Mouse (Mus musculus): ENCODE data around the gene Slc39a11. TPM values are rescaled to one million over a fixed set of nuclear protein-coding genes. Genes with fewer than 3 reads are reported as not detected.
A peak's percentile ranks its signal among the peaks of the same experiment; 100 is the strongest.

The Slc39a11 gene
- total RNA-seq, 2 experiments from 2014 or later = 13.6 to 15.9 TPM

- intact Hi-C loops (cut with DNase I) = no loop called here
- no peak for DNase-seq (ENCODE audit: low spot score in 2 of 2)
These were observed 250.3 kb downstream of the Slc39a11 start for GRCm38 (mm10) chr11:113399601-113400000.

GRCm38 (mm10) chr11:113397394-113397793 is 252.5 kb downstream of the Slc39a11 start:
- intact Hi-C loops (cut with DNase I) = no loop called here
- no peak for DNase-seq (ENCODE audit: low spot score in 2 of 2)

- no peak for DNase-seq (ENCODE audit: low spot score in 2 of 2)
- intact Hi-C loops (cut with DNase I) = no loop called here
These were observed 256.3 kb downstream of the Slc39a11 start for GRCm38 (mm10) chr11:113393366-113394150.

- no peak for DNase-seq (ENCODE audit: low spot score in 2 of 2)
- intact Hi-C loops (cut with DNase I) = no loop called here
These were observed 258.2 kb downstream of the Slc39a11 start for GRCm38 (mm10) chr11:113391664-113392063.

GRCm38 (mm10) chr11:113389637-113390036 is 260.2 kb downstream of the Slc39a11 start:
- DNase-seq (ENCODE audit: low spot score in 2 of 2) = no peak
- intact Hi-C loops (cut with DNase I) = no loop called here

- DNase-seq (ENCODE audit: low spot score in 2 of 2) = no peak
- intact Hi-C loops (cut with DNase I) = no loop called here
These were observed 267.0 kb downstream of the Slc39a11 start for GRCm38 (mm10) chr11:113382674-113383571.

GRCm38 (mm10) chr11:113381550-113381949 is 268.3 kb downstream of the Slc39a11 start:
- intact Hi-C loops (cut with DNase I) = no loop called here
- DNase-seq (ENCODE audit: low spot score in 2 of 2) = no peak

GRCm38 (mm10) chr11:113378867-113379266 is 271.0 kb downstream of the Slc39a11 start:
- intact Hi-C loops (cut with DNase I) = no loop called here
- DNase-seq (ENCODE audit: low spot score in 2 of 2) = no peak

- intact Hi-C loops (cut with DNase I) = no loop called here
- DNase-seq (ENCODE audit: low spot score in 2 of 2) = no peak
These were observed 273.8 kb downstream of the Slc39a11 start for GRCm38 (mm10) chr11:113376066-113376465.

- intact Hi-C loops (cut with DNase I) = no loop called here
- no peak for DNase-seq (ENCODE audit: low spot score in 2 of 2)
These were observed 276.0 kb downstream of the Slc39a11 start for GRCm38 (mm10) chr11:113373926-113374325.

- intact Hi-C loops (cut with DNase I) = no loop called here
- no peak for DNase-seq (ENCODE audit: low spot score in 2 of 2)
These were observed 276.5 kb downstream of the Slc39a11 start for GRCm38 (mm10) chr11:113373331-113373730.

- intact Hi-C loops (cut with DNase I) = no loop called here
- DNase-seq (ENCODE audit: low spot score in 2 of 2) = no peak
These were observed 281.8 kb downstream of the Slc39a11 start for GRCm38 (mm10) chr11:113368046-113368445.

GRCm38 (mm10) chr11:113366257-113367030 is 283.4 kb downstream of the Slc39a11 start:
- intact Hi-C loops (cut with DNase I) = no loop called here
- DNase-seq (ENCODE audit: low spot score in 2 of 2) = no peak

- DNase-seq (ENCODE audit: low spot score in 2 of 2) = no peak
- intact Hi-C loops (cut with DNase I) = no loop called here
These were observed 286.1 kb downstream of the Slc39a11 start for GRCm38 (mm10) chr11:113363739-113364138.

GRCm38 (mm10) chr11:113362617-113363016 is 287.3 kb downstream of the Slc39a11 start:
- no peak for DNase-seq (ENCODE audit: low spot score in 2 of 2)
- intact Hi-C loops (cut with DNase I) = no loop called here

- intact Hi-C loops (cut with DNase I) = no loop called here
- no peak for DNase-seq (ENCODE audit: low spot score in 2 of 2)
These were observed 289.6 kb downstream of the Slc39a11 start for GRCm38 (mm10) chr11:113360049-113360835.

- intact Hi-C loops (cut with DNase I) = no loop called here
- no peak for DNase-seq (ENCODE audit: low spot score in 2 of 2)
These were observed 293.9 kb downstream of the Slc39a11 start for GRCm38 (mm10) chr11:113355932-113356331.

- peak in 1 of 2 experiments; percentile 24 for DNase-seq (ENCODE audit: low spot score in 2 of 2)
- intact Hi-C loops (cut with DNase I) = no loop called here
These were observed 297.6 kb downstream of the Slc39a11 start for GRCm38 (mm10) chr11:113352085-113352815.

Measured in left cerebral cortex, postnatal 36 days (tissue).